In genomic region chr3:94311376-94311775, GRCm38 (mm10) we compare ENCODE assay signal across 13 mouse cellular contexts. TPM values are rescaled to one million over a fixed set of nuclear protein-coding genes. Genes with fewer than 3 reads are reported as not detected.
DNase-seq lines count a peak whose midpoint lies in the region; ATAC-seq and TF ChIP-seq lines count a peak whose summit lies in the region.
"Had no signal": no experiment of that assay in that cellular context is flagged by ENCODE, and none has a peak within 500 bp of the region (broad histone marks: within the 10 kb centered on the region; RNA-seq: fewer than 3 reads in every experiment).

No protein-coding gene starts in this region.

- no peaks in the 10 kb centered on the region for H3K9me3 ChIP-seq in forebrain, embryonic 13.5 days (replicated peaks)
- H3K9me3 ChIP-seq in forebrain, embryonic 12.5 days: no peaks in the 10 kb centered on the region
- no peaks in the 10 kb centered on the region for H3K9me3 ChIP-seq in lung, embryonic 14.5 days (ENCODE audit: low read depth, low read length)
- H3K9me3 ChIP-seq in lung, postnatal 0 days (ENCODE audit: low read length): no peaks in the 10 kb centered on the region
- H3K9me3 ChIP-seq in kidney, embryonic 16.5 days (ENCODE audit: low read length): no peaks in the 10 kb centered on the region
- no peaks in the 10 kb centered on the region for H3K9me3 ChIP-seq in neural tube, embryonic 15.5 days (replicated peaks)

- no peak overlapping the region for H3K4me3 ChIP-seq in forebrain, embryonic 13.5 days
- no peak overlapping the region for H3K4me3 ChIP-seq in forebrain, embryonic 12.5 days (replicated peaks)
- no peak overlapping the region for H3K4me3 ChIP-seq in lung, embryonic 14.5 days (ENCODE audit: low read depth, low read length)
- H3K4me3 ChIP-seq in lung, postnatal 0 days (ENCODE audit: low read depth, low read length): no peak overlapping the region
- 0 out of 2 replicates have a peak overlapping the region, but pooled peaks have one; percentile 67 for H3K4me3 ChIP-seq in kidney, embryonic 16.5 days (ENCODE audit: low read length)
- peak overlapping the region; percentile 76 for H3K4me3 ChIP-seq in neural tube, embryonic 15.5 days (replicated peaks)

- no peak for ATAC-seq in forebrain, embryonic 13.5 days
- ATAC-seq in forebrain, embryonic 12.5 days (ENCODE audit: low FRiP score): no peak
- no peak for ATAC-seq in lung, embryonic 14.5 days (ENCODE audit: insufficient read depth)
- ATAC-seq in lung, postnatal 0 days: no peak
- no peak for ATAC-seq in kidney, embryonic 16.5 days (ENCODE audit: low FRiP score, low TSS enrichment)
- ATAC-seq in neural tube, embryonic 15.5 days (ENCODE audit: low FRiP score): no peak

- H3K9ac ChIP-seq in forebrain, embryonic 13.5 days: no peak overlapping the region
- no peak overlapping the region for H3K9ac ChIP-seq in forebrain, embryonic 12.5 days
- H3K9ac ChIP-seq in lung, embryonic 14.5 days: no peak overlapping the region
- H3K9ac ChIP-seq in lung, postnatal 0 days (replicated peaks; ENCODE audit: low read depth): no peak overlapping the region
- no peak overlapping the region for H3K9ac ChIP-seq in kidney, embryonic 16.5 days (replicated peaks; ENCODE audit: low read length)
- no peak overlapping the region for H3K9ac ChIP-seq in neural tube, embryonic 15.5 days (replicated peaks)
- H3K9ac ChIP-seq: liver, embryonic 14.5 days had no signal

- H3K27ac ChIP-seq in forebrain, embryonic 13.5 days: no peak overlapping the region
- no peak overlapping the region for H3K27ac ChIP-seq in forebrain, embryonic 12.5 days
- H3K27ac ChIP-seq in lung, embryonic 14.5 days (ENCODE audit: low read depth): no peak overlapping the region
- no peak overlapping the region for H3K27ac ChIP-seq in lung, postnatal 0 days (ENCODE audit: low read length)
- H3K27ac ChIP-seq in kidney, embryonic 16.5 days (ENCODE audit: low read length): no peak overlapping the region
- H3K27ac ChIP-seq in neural tube, embryonic 15.5 days (replicated peaks): no peak overlapping the region
- H3K27ac ChIP-seq: liver, embryonic 14.5 days had no signal

- no peak for DNase-seq in lung, embryonic 14.5 days
- DNase-seq in lung, postnatal 0 days (ENCODE audit: low spot score): no peak
- no peak for DNase-seq in urinary bladder, postnatal 14 days (ENCODE audit: low spot score)
- no peak for DNase-seq in left cerebral cortex, postnatal 10 days (ENCODE audit: extremely low spot score in 1 of 2, low spot score in 2 of 2)
- DNase-seq: heart, adult 11 months had no signal

- no peak for TF ChIP-seq EP300 in lung, postnatal 0 days (IDR thresholded peaks at IDR 0.05)

- intact Hi-C loops in left cerebral cortex, postnatal 10 days (cut with DNase I): no loop called here

- 77% methylated on average over 4 of the region's 4 CpGs for WGBS in forebrain, embryonic 13.5 days
- WGBS in forebrain, embryonic 12.5 days: 79% methylated on average over 4 of the region's 4 CpGs
- WGBS in lung, embryonic 14.5 days: 83% methylated on average over 4 of the region's 4 CpGs
- WGBS in lung, postnatal 0 days: 85% methylated on average over 4 of the region's 4 CpGs
- 81% methylated on average over 4 of the region's 4 CpGs for WGBS in kidney, embryonic 16.5 days
- WGBS in neural tube, embryonic 15.5 days: 69% methylated on average over 4 of the region's 4 CpGs

- peaks cover 11% of the 10 kb centered on the region; the same call in 1 of the 2 replicates for H3K4me1 ChIP-seq in forebrain, embryonic 13.5 days
- H3K4me1 ChIP-seq in forebrain, embryonic 12.5 days: peaks cover 13% of the 10 kb centered on the region
- H3K4me1 ChIP-seq in lung, embryonic 14.5 days (ENCODE audit: insufficient read depth): no peaks in the 10 kb centered on the region
- H3K4me1 ChIP-seq in lung, postnatal 0 days (ENCODE audit: insufficient read depth, low read depth, low read length): no peaks in the 10 kb centered on the region
- H3K4me1 ChIP-seq in kidney, embryonic 16.5 days (ENCODE audit: insufficient read depth, low read length): peaks cover 12% of the 10 kb centered on the region
- peaks cover 16% of the 10 kb centered on the region for H3K4me1 ChIP-seq in neural tube, embryonic 15.5 days

- no peaks in the 10 kb centered on the region for H3K36me3 ChIP-seq in forebrain, embryonic 13.5 days (ENCODE audit: poor library complexity, severe bottlenecking)
- H3K36me3 ChIP-seq in forebrain, embryonic 12.5 days (replicated peaks): no peaks in the 10 kb centered on the region
- no peaks in the 10 kb centered on the region for H3K36me3 ChIP-seq in lung, embryonic 14.5 days (ENCODE audit: insufficient read depth)
- no peaks in the 10 kb centered on the region for H3K36me3 ChIP-seq in lung, postnatal 0 days (ENCODE audit: insufficient read depth, low read length)
- no peaks in the 10 kb centered on the region for H3K36me3 ChIP-seq in kidney, embryonic 16.5 days (ENCODE audit: insufficient read depth, low read length)
- H3K36me3 ChIP-seq in neural tube, embryonic 15.5 days: no peaks in the 10 kb centered on the region

- peak overlapping the region; percentile 72; the same call in 1 of the 2 replicates for H3K4me2 ChIP-seq in forebrain, embryonic 13.5 days
- H3K4me2 ChIP-seq in forebrain, embryonic 12.5 days: no peak overlapping the region
- H3K4me2 ChIP-seq in lung, embryonic 14.5 days: peak overlapping the region; percentile 70
- no peak overlapping the region for H3K4me2 ChIP-seq in lung, postnatal 0 days (replicated peaks; ENCODE audit: low read depth, low read length)
- peak overlapping the region; percentile 70; the same call in 1 of the 2 replicates for H3K4me2 ChIP-seq in kidney, embryonic 16.5 days (replicated peaks; ENCODE audit: low read depth, low read length)
- peak overlapping the region; percentile 71 for H3K4me2 ChIP-seq in neural tube, embryonic 15.5 days

- no peak for TF ChIP-seq CTCF in lung, embryonic 14.5 days (IDR thresholded peaks at IDR 0.05; ENCODE audit: low read depth)
- TF ChIP-seq CTCF in lung, postnatal 0 days (IDR thresholded peaks at IDR 0.05): no peak

- H3K27me3 ChIP-seq in forebrain, embryonic 13.5 days: no peaks in the 10 kb centered on the region
- H3K27me3 ChIP-seq in forebrain, embryonic 12.5 days: no peaks in the 10 kb centered on the region
- H3K27me3 ChIP-seq in lung, embryonic 14.5 days (ENCODE audit: insufficient read depth, low read length): no peaks in the 10 kb centered on the region
- no peaks in the 10 kb centered on the region for H3K27me3 ChIP-seq in lung, postnatal 0 days (replicated peaks; ENCODE audit: insufficient read depth, low read length)
- H3K27me3 ChIP-seq in kidney, embryonic 16.5 days (ENCODE audit: insufficient read depth, low read length): no peaks in the 10 kb centered on the region
- H3K27me3 ChIP-seq in neural tube, embryonic 15.5 days (replicated peaks): no peaks in the 10 kb centered on the region

RNA-seq across cellular contexts. Expression of gene Them4, which starts 1.5 kb away (rescaled TPM):
- 19.8 and 22.5 TPM in 2 replicates for polyA plus RNA-seq in forebrain, embryonic 13.5 days (2015; fragmentation: Nextera tagmentation; extraction: Ambion mirVana)
- polyA plus RNA-seq in forebrain, embryonic 12.5 days (2016; fragmentation: Nextera tagmentation; extraction: Ambion mirVana): 11.9 and 12.5 TPM in 2 replicates
- 9.7 and 9.8 TPM in 2 replicates for polyA plus RNA-seq in lung, embryonic 14.5 days (2014; fragmentation: Nextera tagmentation; extraction: Ambion mirVana)
- 7.6 and 7.7 TPM in 2 replicates for polyA plus RNA-seq in lung, postnatal 0 days (2015; fragmentation: Nextera tagmentation; extraction: Ambion mirVana)
- polyA plus RNA-seq in kidney, embryonic 16.5 days (2015; fragmentation: Nextera tagmentation; extraction: Ambion mirVana): 14.6 and 15.1 TPM in 2 replicates
- 54.9 and 63.1 TPM in 2 replicates for polyA plus RNA-seq in neural tube, embryonic 15.5 days (2015; fragmentation: Nextera tagmentation; extraction: Ambion mirVana)
- 10 to 100 TPM; 26.5 to 29.2 TPM for total RNA-seq in left cerebral cortex, postnatal 10 days (2021)
- polyA plus RNA-seq: erythroblast, embryonic 14.5 days had no signal

RNA-seq across cellular contexts. Expression of gene Them5, which starts 30.5 kb away (rescaled TPM):
- polyA plus RNA-seq in forebrain, embryonic 13.5 days (2015; fragmentation: Nextera tagmentation; extraction: Ambion mirVana): 0.66 and 0.79 TPM in 2 replicates
- polyA plus RNA-seq in forebrain, embryonic 12.5 days (2016; fragmentation: Nextera tagmentation; extraction: Ambion mirVana): 0.31 and 0.32 TPM in 2 replicates
- 0.43 TPM in 1 of 2 replicates, not detected in the other for polyA plus RNA-seq in lung, embryonic 14.5 days (2014; fragmentation: Nextera tagmentation; extraction: Ambion mirVana)
- polyA plus RNA-seq in lung, postnatal 0 days (2015; fragmentation: Nextera tagmentation; extraction: Ambion mirVana): 2.9 and 3.2 TPM in 2 replicates
- not detected in 2 replicates for polyA plus RNA-seq in kidney, embryonic 16.5 days (2015; fragmentation: Nextera tagmentation; extraction: Ambion mirVana)
- 0.60 and 0.77 TPM in 2 replicates for polyA plus RNA-seq in neural tube, embryonic 15.5 days (2015; fragmentation: Nextera tagmentation; extraction: Ambion mirVana)
- not detected for total RNA-seq in left cerebral cortex, postnatal 10 days (2021)
- total RNA-seq: layer of hippocampus, adult 18-20 months; monocyte, adult 5-6 weeks had no signal
- polyA plus RNA-seq: erythroblast, embryonic 14.5 days; liver, embryonic 14.5 days had no signal

RNA-seq across cellular contexts. Expression of gene Gm4778, which starts 47.5 kb away (rescaled TPM):
- not detected in 2 replicates for polyA plus RNA-seq in forebrain, embryonic 13.5 days (2015; fragmentation: Nextera tagmentation; extraction: Ambion mirVana)
- not detected in 2 replicates for polyA plus RNA-seq in forebrain, embryonic 12.5 days (2016; fragmentation: Nextera tagmentation; extraction: Ambion mirVana)
- not detected in 2 replicates for polyA plus RNA-seq in lung, embryonic 14.5 days (2014; fragmentation: Nextera tagmentation; extraction: Ambion mirVana)
- not detected in 2 replicates for polyA plus RNA-seq in lung, postnatal 0 days (2015; fragmentation: Nextera tagmentation; extraction: Ambion mirVana)
- polyA plus RNA-seq in kidney, embryonic 16.5 days (2015; fragmentation: Nextera tagmentation; extraction: Ambion mirVana): not detected in 2 replicates
- polyA plus RNA-seq in neural tube, embryonic 15.5 days (2015; fragmentation: Nextera tagmentation; extraction: Ambion mirVana): not detected in 2 replicates
- total RNA-seq in left cerebral cortex, postnatal 10 days (2021): under 1 TPM in 1 of 2 experiments, not detected in 1; 0.32 TPM
- total RNA-seq: layer of hippocampus, adult 18-20 months; monocyte, adult 5-6 weeks had no signal
- polyA plus RNA-seq: erythroblast, embryonic 14.5 days; liver, embryonic 14.5 days had no signal

RNA-seq across cellular contexts. Expression of gene C2cd4d, which starts 50.9 kb away (rescaled TPM):
- polyA plus RNA-seq in forebrain, embryonic 13.5 days (2015; fragmentation: Nextera tagmentation; extraction: Ambion mirVana): 0.87 and 1.0 TPM in 2 replicates
- 0.87 and 1.8 TPM in 2 replicates for polyA plus RNA-seq in forebrain, embryonic 12.5 days (2016; fragmentation: Nextera tagmentation; extraction: Ambion mirVana)
- polyA plus RNA-seq in lung, embryonic 14.5 days (2014; fragmentation: Nextera tagmentation; extraction: Ambion mirVana): 0.74 and 1.2 TPM in 2 replicates
- 0.29 and 0.76 TPM in 2 replicates for polyA plus RNA-seq in lung, postnatal 0 days (2015; fragmentation: Nextera tagmentation; extraction: Ambion mirVana)
- polyA plus RNA-seq in kidney, embryonic 16.5 days (2015; fragmentation: Nextera tagmentation; extraction: Ambion mirVana): 0.32 and 0.46 TPM in 2 replicates
- polyA plus RNA-seq in neural tube, embryonic 15.5 days (2015; fragmentation: Nextera tagmentation; extraction: Ambion mirVana): 2.1 and 2.9 TPM in 2 replicates
- total RNA-seq in left cerebral cortex, postnatal 10 days (2021): under 1 TPM; 0.71 to 0.81 TPM
- total RNA-seq: monocyte, adult 5-6 weeks had no signal
- polyA plus RNA-seq: erythroblast, embryonic 14.5 days had no signal

Comparison
In these comparisons a context has a peak if more than half of its experiments do, and no peak if none do; other contexts are left out.
1. H3K4me2 ChIP-seq: peak in forebrain, embryonic 13.5 days (single experiment), lung, embryonic 14.5 days (single experiment), kidney, embryonic 16.5 days (single experiment) and neural tube, embryonic 15.5 days (single experiment); none in forebrain, embryonic 12.5 days (single experiment) and lung, postnatal 0 days (single experiment).
2. H3K4me3 ChIP-seq: peak in kidney, embryonic 16.5 days (single experiment) and neural tube, embryonic 15.5 days (single experiment); none in forebrain, embryonic 13.5 days (single experiment), forebrain, embryonic 12.5 days (single experiment), lung, embryonic 14.5 days (single experiment) and lung, postnatal 0 days (single experiment).